ENCODE assay signal across 8 mouse cellular contexts in genomic region chr11:68451282-68451735, GRCm38 (mm10). TPM values are rescaled to one million over a fixed set of nuclear protein-coding genes. Genes with fewer than 3 reads are reported as not detected.
DNase-seq lines count a peak whose midpoint lies in the region; TF ChIP-seq lines count a peak whose summit lies in the region.

No protein-coding gene starts in this region.

- TF ChIP-seq CTCF in brain, embryonic 14.5 days (IDR thresholded peaks at IDR 0.05; ENCODE audit: borderline replicate concordance, extremely low read depth, insufficient read depth, insufficient read length): no peak

- peak; percentile 59 for DNase-seq in lung, postnatal 25 days (ENCODE audit: low spot score)
- DNase-seq in lung, postnatal 14 days: no peak
- peak; percentile 7 for DNase-seq in brain, embryonic 14.5 days (ENCODE audit: low read depth)
- peak; percentile 94 for DNase-seq in induced T-regulatory cell, adult 2 months (ENCODE audit: low read depth)
- peak; percentile 88 for DNase-seq in thymus, postnatal 0 days (ENCODE audit: low spot score)
- DNase-seq in adrenal gland, adult (ENCODE audit: inconsistent age in 2 of 2, low spot score in 1 of 2): no peak
- no peak for DNase-seq in testis, postnatal 10 days (ENCODE audit: low spot score)
- DNase-seq in cerebellum, adult 11 months: no peak

- TF ChIP-seq POLR2A in brain, embryonic 14.5 days (IDR thresholded peaks at IDR 0.05; ENCODE audit: borderline replicate concordance, extremely low read depth, insufficient read depth, insufficient read length, poor library complexity, severe bottlenecking): no peak

RNA-seq across cellular contexts. Expression of gene Pik3r5, which starts 19.4 kb away (rescaled TPM):
- polyA plus RNA-seq in brain, embryonic 14.5 days (2012; rRNA removed): 0.32 and 0.74 TPM in 2 replicates
- polyA plus RNA-seq in thymus, postnatal 0 days (2015; fragmentation: Nextera tagmentation; extraction: Ambion mirVana): 10.5 and 12.0 TPM in 2 replicates

RNA-seq across cellular contexts. Expression of gene Ntn1, which starts 50.7 kb away (rescaled TPM):
- 31.4 and 62.8 TPM in 2 replicates for polyA plus RNA-seq in brain, embryonic 14.5 days (2012; rRNA removed)
- polyA plus RNA-seq in thymus, postnatal 0 days (2015; fragmentation: Nextera tagmentation; extraction: Ambion mirVana): 3.4 and 4.4 TPM in 2 replicates

RNA-seq across cellular contexts. Expression of gene Pik3r6, which starts 51.5 kb away (rescaled TPM):
- 2.2 and 2.4 TPM in 2 replicates for polyA plus RNA-seq in brain, embryonic 14.5 days (2012; rRNA removed)
- polyA plus RNA-seq in thymus, postnatal 0 days (2015; fragmentation: Nextera tagmentation; extraction: Ambion mirVana): 1.3 and 1.6 TPM in 2 replicates

Comparison
In these comparisons a context has a peak if more than half of its experiments do, and no peak if none do; other contexts are left out.
1. DNase-seq: peak in lung, postnatal 25 days (single experiment), brain, embryonic 14.5 days (single experiment), induced T-regulatory cell, adult 2 months (single experiment) and thymus, postnatal 0 days (single experiment); none in lung, postnatal 14 days (single experiment), adrenal gland, adult (0 of 2), testis, postnatal 10 days (single experiment) and cerebellum, adult 11 months (single experiment).